Mouse (Mus musculus) midbrain, embryonic 16.5 days (tissue): ENCODE results near the gene Olfr692. TPM values are rescaled to one million over a fixed set of nuclear protein-coding genes. Genes with fewer than 3 reads are reported as not detected.
"Not testable (repeated sequence)": the region's sequence is repeated elsewhere in the genome, so short reads cannot be mapped to it uniquely, and the experiment has no call there.

Source experiments
- ATAC-seq: fragments of 200-750 bp; cut with Nextera tagmentation; 2 replicates; pipeline ENCODE4 v1.8.0; 2017; ENCODE audit warnings: moderate TSS enrichment
- H3K27ac ChIP-seq: fragments of 300-500 bp; sonication (generic); 2 replicates; pipeline ENCODE4 v1.5.1; 2014; ENCODE audit warnings: mild to moderate bottlenecking, low read length, mixed read lengths
- H3K27me3 ChIP-seq: fragments of 300-500 bp; sonication (generic); 2 replicates; pipeline ENCODE4 v1.6.1; 2014; ENCODE audit warnings: low read depth, low read length, mixed read lengths; ENCODE audit not compliant: control insufficient read depth, insufficient read depth
- H3K36me3 ChIP-seq: fragments of 300-500 bp; sonication (generic); 2 replicates; pipeline ENCODE4 v1.6.1; 2014; ENCODE audit warnings: mild to moderate bottlenecking, low read length, moderate library complexity, mixed read lengths; ENCODE audit not compliant: control insufficient read depth, insufficient read depth
- H3K4me1 ChIP-seq: fragments of 300-500 bp; sonication (generic); 2 replicates; pipeline ENCODE4 v1.6.1; 2014; ENCODE audit warnings: mild to moderate bottlenecking, low read length, mixed read lengths; ENCODE audit not compliant: control insufficient read depth, insufficient read depth
- H3K4me2 ChIP-seq: fragments of 300-500 bp; sonication (generic); 2 replicates; pipeline ENCODE4 v1.6.1; 2014; ENCODE audit warnings: mild to moderate bottlenecking, low read length, mixed read lengths
- H3K4me3 ChIP-seq: fragments of 300-500 bp; sonication (generic); 2 replicates; pipeline ENCODE4 v1.5.1; 2014; ENCODE audit warnings: low read depth, mild to moderate bottlenecking, low read length, moderate library complexity, mixed read lengths
- H3K9ac ChIP-seq: fragments of 300-500 bp; sonication (generic); 2 replicates; pipeline ENCODE4 v1.6.1; 2014; ENCODE audit warnings: low read depth, low read length, mixed read lengths
- H3K9me3 ChIP-seq: fragments of 300-500 bp; sonication (generic); replicated peaks from 2 replicates; pipeline ENCODE4 v1.6.1; 2014; ENCODE audit warnings: mild to moderate bottlenecking, low read length, mixed read lengths; ENCODE audit not compliant: control insufficient read depth, poor library complexity, severe bottlenecking
- WGBS: fragments of 180-500 bp; shearing (Covaris S2); extraction: QIAGEN DNeasy Blood & Tissue Kit; methylation state at CpG from one replicate; pipeline ENCODE4 v1.1.7; 2014; 5-methylcytosine and 5-hydroxymethylcytosine counted together
- polyA plus RNA-seq: library from polyadenylated mRNA; unstranded; fragments of >200 nt; fragmentation: Nextera tagmentation; extraction: Ambion mirVana; gene quantifications from 2 replicates; pipeline ENCODE4 v1.2.1, GENCODE M21; 2015

The Olfr692 gene
- polyA plus RNA-seq = not detected in 2 replicates

GRCm38 (mm10) chr7:105367930-105368329 lies at the start of gene Olfr692:
Olfr692 (plus strand) TSS chr7:105368230.
- Histone ChIP-seq H3K36me3 (0 out of 2 replicates have a peak, but pooled peaks cover 3% of the 10 kb centered on the region), H3K27me3 (no peaks in the 10 kb centered on the region), H3K9ac (no peak within 1 kb of the TSS), H3K9me3 (no peaks in the 10 kb centered on the region), H3K4me1 (no peaks in the 10 kb centered on the region), H3K4me2 (no peak within 1 kb of the TSS), H3K4me3 (no peak within 1 kb of the TSS), H3K27ac (no peak within 1 kb of the TSS)
- WGBS = 100% methylated on average over 1 of the region's 1 CpGs
- no peak for ATAC-seq

- H3K4me2 ChIP-seq = no peak overlapping the region
- no peak overlapping the region for H3K4me3 ChIP-seq
- H3K27me3 ChIP-seq = no peaks in the 10 kb centered on the region
- ATAC-seq = no peak
- WGBS = 70% methylated on average over 2 of the region's 2 CpGs
- H3K9me3 ChIP-seq = no peaks in the 10 kb centered on the region
- no peak overlapping the region for H3K9ac ChIP-seq
- H3K27ac ChIP-seq = no peak overlapping the region
- no peaks in the 10 kb centered on the region for H3K36me3 ChIP-seq
- H3K4me1 ChIP-seq = no peaks in the 10 kb centered on the region
These were observed 42.7 kb upstream of the Olfr692 start for GRCm38 (mm10) chr7:105325302-105325701.

GRCm38 (mm10) chr7:105334004-105334403 lies 34.0 kb upstream of the Olfr692 start, which contains the start of gene Olfr690:
Olfr690 (minus strand) TSS chr7:105334104.
- H3K4me1 ChIP-seq = no peaks in the 10 kb centered on the region
- H3K4me3 ChIP-seq = no peak within 1 kb of the TSS
- no peak within 1 kb of the TSS for H3K27ac ChIP-seq
- no peak within 1 kb of the TSS for H3K4me2 ChIP-seq
- no peak within 1 kb of the TSS for H3K9ac ChIP-seq
- 74% methylated on average over 1 of the region's 1 CpGs for WGBS
- no peaks in the 10 kb centered on the region for H3K27me3 ChIP-seq
- H3K9me3 ChIP-seq = no peaks in the 10 kb centered on the region
- no peak for ATAC-seq
- no peaks in the 10 kb centered on the region for H3K36me3 ChIP-seq

- no peak within 1 kb of the TSS for H3K4me2 ChIP-seq
- ATAC-seq = no peak; the same call in 1 of the 2 replicates
- no peaks in the 10 kb centered on the region for H3K27me3 ChIP-seq
- H3K9me3 ChIP-seq = no peaks in the 10 kb centered on the region
- no peak within 1 kb of the TSS for H3K9ac ChIP-seq
- H3K27ac ChIP-seq = no peak within 1 kb of the TSS
- WGBS = 67% methylated on average over 1 of the region's 1 CpGs
- no peak within 1 kb of the TSS for H3K4me3 ChIP-seq
- no peaks in the 10 kb centered on the region for H3K36me3 ChIP-seq
- H3K4me1 ChIP-seq = no peaks in the 10 kb centered on the region
These were observed 25.9 kb upstream of the Olfr692 start, which contains the start of gene Olfr691 for GRCm38 (mm10) chr7:105342170-105342569. Olfr691 (minus strand) TSS chr7:105342270.

GRCm38 (mm10) chr7:105342752-105343151 lies 25.3 kb upstream of the Olfr692 start:
- Histone ChIP-seq H3K4me2 (no peak overlapping the region), H3K36me3 (no peaks in the 10 kb centered on the region), H3K9ac (no peak overlapping the region), H3K4me3 (no peak overlapping the region), H3K27me3 (no peaks in the 10 kb centered on the region), H3K27ac (no peak overlapping the region), H3K9me3 (no peaks in the 10 kb centered on the region), H3K4me1 (no peaks in the 10 kb centered on the region)
- 63% methylated on average over 2 of the region's 2 CpGs for whole genome bisulfite sequencing
- ATAC-seq = peak; percentile 82

GRCm38 (mm10) chr7:105356064-105356463 lies 12.0 kb upstream of the Olfr692 start:
- not testable (repeated sequence) for H3K9me3 ChIP-seq

GRCm38 (mm10) chr7:105356487-105356886 lies 11.5 kb upstream of the Olfr692 start:
- 0 out of 2 replicates have a peak, but pooled peaks have one; percentile 75 for ATAC-seq
- 100% methylated on average over 1 of the region's 2 CpGs for WGBS

More at GRCm38 (mm10) chr7:105356064-105356463, 12.0 kb upstream of the Olfr692 start:
- H3K27me3 ChIP-seq, H3K27ac ChIP-seq, H3K4me2 ChIP-seq, H3K9ac ChIP-seq, H3K36me3 ChIP-seq, H3K4me3 ChIP-seq, ATAC-seq, H3K4me1 ChIP-seq: not testable (repeated sequence)
- no CpG with 5 or more reads among the region's 5 CpGs for WGBS

GRCm38 (mm10) chr7:105361713-105362112 lies 6.3 kb upstream of the Olfr692 start:
- Histone ChIP-seq H3K36me3 (no peaks in the 10 kb centered on the region), H3K4me3 (no peak overlapping the region), H3K9ac (no peak overlapping the region), H3K9me3 (no peaks in the 10 kb centered on the region), H3K27ac (no peak overlapping the region), H3K4me2 (no peak overlapping the region), H3K27me3 (no peaks in the 10 kb centered on the region), H3K4me1 (no peaks in the 10 kb centered on the region)
- no peak for ATAC-seq
- WGBS = 86% methylated on average over 2 of the region's 2 CpGs

More at GRCm38 (mm10) chr7:105356487-105356886, 11.5 kb upstream of the Olfr692 start:
- H3K27ac ChIP-seq, H3K9ac ChIP-seq, H3K36me3 ChIP-seq, H3K4me2 ChIP-seq, H3K27me3 ChIP-seq, H3K4me3 ChIP-seq, H3K9me3 ChIP-seq, H3K4me1 ChIP-seq: not testable (repeated sequence)

GRCm38 (mm10) chr7:105367268-105367667 lies 762 bp upstream of the Olfr692 start:
- Histone ChIP-seq H3K27ac (no peak overlapping the region), H3K4me2 (no peak overlapping the region), H3K9me3 (no peaks in the 10 kb centered on the region), H3K9ac (no peak overlapping the region), H3K4me1 (no peaks in the 10 kb centered on the region), H3K36me3 (0 out of 2 replicates have a peak, but pooled peaks cover 2% of the 10 kb centered on the region), H3K27me3 (no peaks in the 10 kb centered on the region), H3K4me3 (no peak overlapping the region)
- 88% methylated on average over 5 of the region's 5 CpGs for WGBS
- no peak for ATAC-seq
